Mouse (Mus musculus) R1 (cell line): ENCODE data around the gene Grxcr1.

Source experiments
- DNase-seq: peaks from one replicate; pipeline ENCODE4 v3.0.0-alpha.2; 2018; ENCODE audit warnings: low read depth, low spot score

The Grxcr1 gene

DNA sequence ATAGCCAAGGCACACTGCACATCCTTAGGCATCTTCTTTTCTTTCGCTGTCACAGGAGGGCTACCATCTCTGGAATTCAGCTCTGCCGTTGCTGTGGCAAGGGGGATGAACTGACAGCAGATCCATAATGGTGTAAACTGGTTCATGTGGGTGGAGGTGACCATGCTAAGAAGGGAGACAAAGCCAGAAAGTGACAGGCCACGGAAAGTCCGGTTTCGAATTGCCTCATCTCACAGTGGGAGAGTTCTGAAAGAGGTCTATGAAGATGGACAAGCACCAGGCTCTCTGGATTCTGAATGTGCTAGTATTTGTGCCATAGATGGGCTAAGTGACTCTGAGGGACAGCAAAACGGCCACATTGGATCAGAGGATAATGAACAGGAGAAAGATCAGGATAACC is at the start of gene Grxcr1:
Gene Grxcr1 (plus strand): TSS at position 92 of the 400 bp plus-strand sequence.
- DNase-seq: no peak

DNA sequence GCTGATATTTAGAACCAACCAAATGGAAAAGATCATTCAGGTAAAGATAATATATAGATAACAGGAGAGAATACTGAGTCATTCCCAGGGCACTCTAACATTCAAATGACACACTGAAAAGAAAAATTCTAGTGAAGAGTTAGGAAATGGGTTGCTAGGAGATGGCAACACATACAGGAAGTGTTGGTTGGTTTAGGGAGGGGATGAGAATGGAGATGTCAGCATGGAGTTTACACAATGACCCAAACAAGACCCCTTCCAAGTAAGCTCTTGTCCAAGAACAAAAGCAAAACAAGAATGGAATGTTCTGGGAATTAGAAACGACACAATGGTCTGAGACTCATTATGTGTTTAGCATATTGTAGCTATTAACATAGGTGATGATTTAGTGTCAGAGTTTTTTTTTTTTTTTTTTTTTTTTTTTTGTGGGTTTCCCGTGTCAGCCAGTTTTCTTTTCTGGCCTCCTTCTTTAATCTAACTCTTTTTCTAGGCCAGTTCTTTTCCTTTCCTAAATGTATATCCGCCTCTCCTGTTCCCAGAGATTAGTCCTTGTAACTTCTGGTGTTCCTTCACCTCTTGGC is 49.6 kb upstream of the Grxcr1 start:
- peak; percentile 56 for DNase-seq

DNA sequence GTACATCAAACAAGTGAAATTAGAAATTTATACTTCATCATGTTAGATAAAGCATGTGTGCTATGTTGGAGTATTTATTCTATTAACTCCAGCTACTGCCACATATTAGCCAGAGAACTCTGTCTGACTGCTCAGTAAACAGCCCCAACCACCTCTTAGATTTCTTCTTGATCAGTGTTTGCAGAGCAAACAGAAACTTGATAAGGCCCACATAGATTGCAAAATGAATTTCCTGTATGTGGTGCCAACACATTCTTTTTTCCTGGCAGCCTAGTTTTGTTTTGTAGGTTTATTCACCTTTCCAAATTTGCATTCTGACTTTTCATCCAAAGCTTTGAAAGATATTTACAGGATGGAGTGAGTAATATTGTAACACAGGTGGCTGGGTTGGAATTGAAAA is 41.2 kb upstream of the Grxcr1 start:
- no peak for DNase-seq

DNA sequence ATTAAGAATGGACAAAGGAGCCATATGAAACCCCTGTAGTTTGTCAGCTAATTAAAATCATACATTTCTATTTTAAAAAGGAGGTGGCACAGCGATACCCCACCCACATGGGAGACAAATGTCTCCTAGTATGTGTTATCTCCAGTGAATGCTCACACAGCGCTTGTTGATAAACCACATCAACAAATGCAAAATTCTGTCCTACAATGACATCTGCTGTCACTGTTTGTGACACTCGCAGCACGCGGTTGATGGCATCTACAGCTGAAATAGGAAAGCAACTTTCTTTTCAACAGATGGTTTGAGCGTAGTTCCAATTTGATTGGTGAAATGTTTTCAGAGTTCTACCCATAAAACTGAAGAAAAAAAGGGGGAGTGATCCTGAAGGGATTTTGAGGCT is 29.0 kb upstream of the Grxcr1 start:
- DNase-seq: no peak

DNA sequence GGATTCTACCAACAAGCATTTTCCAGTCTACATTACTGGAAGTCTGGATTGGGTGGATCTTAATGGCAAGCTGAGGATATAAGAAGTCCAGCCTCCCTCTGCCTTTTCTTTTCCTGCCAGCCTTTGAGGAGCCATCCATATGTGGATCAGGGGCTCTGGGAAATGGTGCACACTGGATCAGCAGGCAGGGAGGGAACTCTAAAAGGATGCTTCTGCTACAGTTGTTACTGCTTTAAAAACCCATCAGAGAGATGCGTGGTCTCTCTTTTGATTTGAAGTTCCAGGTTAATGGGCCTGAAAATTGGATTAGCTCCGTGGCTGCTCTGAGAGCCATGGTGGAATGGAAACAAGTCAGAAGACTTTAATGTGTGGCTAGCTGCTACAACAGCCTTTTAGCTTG is 27.7 kb upstream of the Grxcr1 start:
- no peak for DNase-seq

DNA sequence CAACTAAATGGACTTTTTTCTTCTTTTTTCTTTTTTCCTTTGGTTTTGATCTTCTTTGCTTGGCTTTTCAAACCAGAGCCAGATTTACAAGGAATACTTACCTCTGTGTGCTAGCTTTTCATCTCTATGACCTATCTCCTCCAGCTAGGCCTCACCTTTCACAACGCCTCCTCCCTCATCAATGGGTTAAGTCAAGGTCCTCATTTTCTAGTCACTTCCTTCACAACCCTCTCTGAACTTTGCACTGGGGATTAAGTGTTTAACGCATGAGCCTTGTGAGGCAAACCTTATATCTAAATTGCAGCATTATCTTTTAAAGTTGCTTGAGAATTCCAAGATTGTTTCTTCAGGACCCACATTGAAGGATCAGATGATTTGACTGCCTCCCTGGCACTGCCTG is 27.2 kb upstream of the Grxcr1 start:
- DNase-seq: no peak

DNA sequence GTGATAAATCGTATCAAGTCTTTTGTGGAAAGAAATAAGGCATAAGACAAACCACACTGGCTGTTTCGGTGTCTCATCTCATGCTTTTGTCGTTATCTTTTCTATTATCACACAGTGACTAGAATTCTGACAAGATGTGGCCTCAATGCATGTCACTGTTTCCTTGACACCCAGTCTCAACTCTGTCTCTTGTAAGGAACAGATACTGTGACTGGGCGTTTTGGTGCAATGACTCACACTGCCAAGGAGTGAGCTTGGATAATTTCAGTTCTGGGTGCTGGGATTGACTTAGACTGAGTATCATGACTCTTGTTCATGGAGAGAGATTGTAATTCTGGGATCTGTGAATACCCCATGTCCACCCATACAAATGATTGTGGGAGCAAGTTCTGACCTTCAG is 24.6 kb upstream of the Grxcr1 start:
- DNase-seq: no peak

DNA sequence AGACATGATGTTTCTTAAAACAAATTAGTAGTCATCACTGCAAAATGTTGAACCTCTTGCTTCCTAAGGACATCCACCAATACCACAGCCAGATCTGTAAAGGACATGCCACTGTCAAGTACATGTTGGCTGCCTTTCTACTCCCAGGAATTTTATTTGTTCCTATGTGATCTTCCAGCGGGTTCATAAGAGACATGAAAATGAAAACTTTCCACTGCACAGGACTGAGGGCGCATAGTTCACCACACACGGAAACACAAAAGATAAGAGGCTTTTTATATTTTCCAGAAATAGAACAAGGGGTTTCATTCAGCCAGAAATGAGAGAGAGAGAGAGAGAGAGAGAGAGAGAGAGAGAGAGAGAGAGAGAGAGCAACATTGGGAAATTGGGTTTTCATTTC is 20.1 kb upstream of the Grxcr1 start:
- no peak for DNase-seq

DNA sequence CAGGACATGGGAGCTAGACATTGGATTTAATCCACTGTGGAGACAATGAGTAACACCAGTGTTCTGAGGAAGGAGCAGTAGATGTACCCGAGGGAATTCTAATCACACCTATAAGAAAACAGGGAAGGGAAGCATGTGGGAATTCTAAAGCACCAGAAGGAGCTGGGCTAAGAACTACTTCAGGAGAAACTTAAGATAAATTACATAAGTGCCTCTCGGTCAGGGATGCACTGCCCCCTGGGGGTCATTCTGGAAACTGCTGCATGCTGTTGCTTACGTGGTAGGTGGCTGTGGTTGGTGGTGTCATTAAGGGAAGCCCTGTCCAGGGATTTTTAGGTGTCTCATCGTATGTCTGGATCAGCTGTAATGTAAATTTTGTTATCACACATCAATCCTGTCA is 19.0 kb upstream of the Grxcr1 start:
- peak; percentile 63 for DNase-seq

DNA sequence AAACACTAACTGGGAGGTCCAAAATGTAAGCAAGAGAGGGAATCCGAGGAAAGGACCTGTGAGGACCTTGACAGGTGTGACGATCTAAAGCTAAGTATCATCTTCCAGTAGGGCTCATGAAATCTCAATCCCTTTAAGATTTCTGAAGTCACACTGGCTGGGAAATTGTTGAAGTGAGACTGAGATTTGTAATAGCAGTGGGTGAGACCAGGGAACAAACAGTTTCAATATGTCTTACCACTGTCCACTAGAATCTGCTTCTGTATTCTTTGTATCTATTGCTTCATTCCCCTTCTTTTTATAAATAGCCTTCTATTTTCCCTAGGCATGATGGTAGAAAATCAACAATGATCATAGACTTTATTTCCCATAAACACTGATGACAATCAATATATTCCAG is 10.8 kb upstream of the Grxcr1 start:
- DNase-seq: no peak

DNA sequence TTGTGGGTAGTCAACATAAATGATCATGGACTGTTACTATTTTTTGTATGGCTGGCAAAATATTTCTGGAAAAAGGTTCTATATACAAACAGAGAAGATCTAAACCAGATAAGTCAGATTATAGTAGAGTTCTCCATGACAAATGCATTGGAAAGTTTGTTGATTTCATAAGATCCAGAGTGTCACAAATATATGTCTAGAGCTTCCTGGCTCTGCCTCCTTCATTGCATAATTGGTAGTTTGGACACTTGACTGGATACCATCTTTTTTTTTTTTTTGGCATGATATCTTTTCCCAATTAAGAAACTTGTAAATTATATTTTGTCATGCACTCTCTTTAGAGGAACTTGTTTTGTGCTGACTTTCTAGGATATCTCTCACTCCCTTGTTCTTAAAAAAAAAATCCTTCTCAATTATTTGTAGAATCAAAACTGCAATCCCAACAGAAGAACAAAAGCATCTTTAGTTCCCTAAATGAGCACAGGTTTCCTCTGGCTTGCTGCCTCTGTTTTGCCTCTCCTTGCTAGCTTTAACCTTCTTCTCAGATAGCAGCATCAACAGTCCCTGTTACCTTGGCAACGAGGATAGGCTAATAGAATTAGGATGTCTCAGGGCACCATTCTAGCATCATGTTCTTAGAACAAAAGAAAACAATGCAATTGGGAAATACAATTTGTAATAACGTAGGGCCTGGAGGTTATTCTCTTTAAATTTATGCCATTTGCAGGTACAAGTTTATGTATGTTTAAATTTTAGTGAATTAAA is 4.8 kb upstream of the Grxcr1 start:
- DNase-seq: no peak

DNA sequence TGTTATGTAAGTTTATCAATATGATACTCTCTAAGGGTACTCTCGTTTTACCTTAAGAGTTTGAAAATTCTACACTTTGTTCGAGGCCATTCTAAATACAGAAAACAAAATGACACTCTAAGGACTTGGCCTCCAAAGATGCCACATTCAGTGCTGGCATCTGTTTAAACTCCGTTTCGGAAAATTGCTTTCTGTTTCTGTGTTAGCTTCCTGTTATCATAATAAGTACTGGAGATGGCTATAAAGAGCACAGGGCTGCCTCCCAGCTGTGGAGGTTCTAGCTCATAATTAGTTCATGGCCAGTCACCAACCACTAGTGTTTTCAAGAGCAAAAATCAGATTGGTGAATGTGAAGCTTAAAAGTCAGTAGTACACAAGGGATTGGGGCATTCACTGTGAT is 4.2 kb upstream of the Grxcr1 start:
- DNase-seq: no peak

DNA sequence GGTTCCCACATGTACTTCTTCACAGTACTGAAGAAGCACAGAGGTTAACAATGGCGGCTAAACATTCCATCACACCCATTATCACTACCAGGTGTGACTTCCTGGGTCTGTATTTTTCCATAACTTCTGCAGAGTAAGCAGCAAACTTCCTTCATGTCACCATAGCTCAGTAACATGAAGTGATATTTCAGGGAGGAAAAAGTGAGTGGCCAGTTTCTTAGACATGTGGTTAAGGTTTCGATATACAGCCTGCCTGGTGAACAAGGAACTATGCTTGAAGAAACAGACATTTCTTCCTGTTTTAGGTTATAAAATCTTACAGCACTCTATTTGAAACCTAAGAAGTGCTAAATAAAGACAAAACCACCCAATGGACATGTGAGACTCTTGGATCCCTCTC is 1.7 kb downstream of the Grxcr1 start:
- DNase-seq: no peak

DNA sequence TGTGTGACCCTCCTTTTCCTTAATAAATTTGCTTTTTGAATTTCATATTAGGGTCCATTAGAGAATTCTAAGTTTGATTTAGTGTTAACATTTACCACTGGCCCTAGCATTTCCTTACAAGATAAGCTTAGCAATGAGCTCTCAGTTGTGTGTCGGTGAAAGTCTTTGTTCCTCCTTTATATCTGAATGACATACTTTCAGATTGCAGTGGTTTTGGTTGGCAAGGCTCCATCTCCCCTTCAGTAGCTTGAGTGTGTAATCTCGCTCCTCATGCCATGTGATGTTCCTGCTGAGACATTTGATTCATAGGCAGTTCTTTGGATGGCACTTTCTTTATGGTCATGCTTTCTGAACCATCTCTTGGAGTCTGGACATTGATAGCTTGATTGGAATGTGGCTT is 7.4 kb downstream of the Grxcr1 start:
- no peak for DNase-seq

DNA sequence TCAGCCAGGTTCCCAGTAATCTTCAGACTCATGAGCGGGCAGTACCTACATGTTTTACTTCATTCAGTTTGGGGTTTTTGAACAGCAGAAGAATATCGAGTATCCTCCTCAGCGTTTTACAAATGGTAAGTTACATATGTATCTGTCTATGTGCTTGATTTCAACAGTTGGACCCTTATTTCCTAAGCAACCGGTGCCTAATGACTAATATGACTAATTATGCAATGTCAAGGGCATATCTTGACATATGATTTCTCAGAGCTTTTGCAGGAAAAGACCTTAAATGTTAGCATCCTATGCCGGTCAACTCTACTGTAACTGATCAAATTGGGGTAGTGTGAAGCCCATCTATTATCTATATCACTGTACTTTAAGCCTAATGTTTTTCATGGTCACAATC is 11.7 kb downstream of the Grxcr1 start:
- DNase-seq: no peak

DNA sequence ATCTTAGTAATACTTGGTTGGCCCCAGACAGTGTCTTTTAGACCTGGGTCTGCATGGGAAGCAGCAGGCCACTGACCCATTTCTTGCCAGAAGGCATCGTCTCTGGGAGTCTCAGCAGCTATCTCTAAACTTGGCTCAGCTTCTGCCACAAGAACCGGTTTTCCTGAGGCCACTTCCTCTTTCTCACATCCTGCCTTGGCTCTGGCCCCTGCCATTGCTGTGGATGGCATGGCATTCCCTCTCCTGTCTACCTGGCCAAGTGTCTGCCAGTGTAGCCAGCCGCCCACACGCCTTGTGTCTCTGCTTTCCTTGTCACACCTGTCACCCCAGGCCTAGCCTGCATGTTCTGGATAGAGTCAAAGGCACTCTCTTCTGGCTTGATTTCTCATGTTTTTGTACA is 17.1 kb downstream of the Grxcr1 start:
- no peak for DNase-seq

DNA sequence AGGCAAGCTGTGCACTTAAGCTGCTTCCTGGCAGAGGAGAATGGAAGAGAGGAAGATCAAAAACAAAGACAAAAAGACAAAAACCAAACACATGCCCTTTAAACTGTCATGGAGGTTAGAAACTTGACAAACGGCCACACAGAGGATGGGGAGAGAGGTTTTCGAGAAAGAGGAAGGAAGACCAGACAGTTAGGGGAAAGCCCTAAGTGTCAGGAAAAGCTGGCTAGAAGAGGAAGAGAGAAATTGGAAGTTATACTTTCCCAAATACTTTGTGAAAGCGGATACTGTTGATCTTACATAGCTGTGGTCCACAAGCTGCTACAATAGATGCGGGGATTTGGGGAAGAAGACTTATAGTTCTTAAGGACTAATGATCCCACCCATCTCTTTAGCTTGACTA is 17.9 kb downstream of the Grxcr1 start:
- no peak for DNase-seq

DNA sequence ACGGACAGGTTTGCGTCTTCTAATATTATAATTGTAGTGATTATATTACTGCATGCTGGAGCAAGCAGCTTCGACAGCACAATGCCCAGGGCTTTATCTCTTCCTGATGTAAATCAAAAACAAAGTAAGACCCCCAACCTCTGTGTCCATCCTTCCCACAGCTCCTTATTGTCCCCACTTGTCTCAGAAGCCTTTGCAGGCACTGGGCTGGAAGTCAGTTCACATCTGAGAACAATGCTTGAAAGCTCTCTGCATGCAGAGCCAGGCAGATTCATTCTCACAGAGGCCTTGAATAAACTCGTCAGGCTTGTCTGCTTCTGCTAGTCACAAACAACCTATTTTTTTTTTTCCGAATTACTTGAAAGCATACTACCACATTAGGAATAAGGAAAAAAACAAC is 19.5 kb downstream of the Grxcr1 start:
- DNase-seq: no peak

DNA sequence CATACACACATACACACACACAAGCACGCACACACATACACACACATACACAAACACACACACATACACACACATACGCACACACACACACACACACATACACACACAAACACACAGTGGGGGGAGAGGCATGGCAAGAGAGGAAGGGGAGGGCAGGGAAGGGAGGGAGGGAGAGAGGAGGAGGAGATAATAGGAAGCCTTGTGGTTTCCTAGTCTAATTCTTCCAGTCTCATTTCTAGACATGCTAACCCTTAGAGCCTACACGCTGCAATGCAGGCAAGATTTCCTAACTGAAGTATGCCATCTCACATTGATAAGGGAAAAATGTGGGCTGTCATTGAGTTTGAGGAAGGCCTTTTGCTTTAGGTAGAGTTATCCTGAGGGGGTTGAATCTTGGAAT is 25.9 kb downstream of the Grxcr1 start:
- DNase-seq: no peak

DNA sequence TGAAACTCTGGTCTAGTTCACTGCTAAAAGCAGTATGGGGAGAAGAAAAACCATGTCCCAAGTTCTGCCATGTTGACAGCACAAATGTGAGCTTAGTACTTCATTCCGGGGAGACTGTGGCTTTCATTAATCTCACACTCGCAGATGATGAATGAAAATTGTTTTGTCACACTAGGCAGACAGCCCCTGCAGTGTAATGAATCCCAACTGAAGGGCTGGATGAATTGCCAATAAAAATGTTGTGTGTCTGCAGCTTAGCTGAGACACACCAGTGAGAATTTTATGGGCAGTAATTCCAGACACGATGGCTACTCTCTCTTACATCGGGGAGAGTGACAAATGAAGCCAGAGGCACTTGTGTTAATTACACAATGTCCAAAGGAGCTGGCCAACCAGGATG is 37.1 kb downstream of the Grxcr1 start:
- DNase-seq: no peak

DNA sequence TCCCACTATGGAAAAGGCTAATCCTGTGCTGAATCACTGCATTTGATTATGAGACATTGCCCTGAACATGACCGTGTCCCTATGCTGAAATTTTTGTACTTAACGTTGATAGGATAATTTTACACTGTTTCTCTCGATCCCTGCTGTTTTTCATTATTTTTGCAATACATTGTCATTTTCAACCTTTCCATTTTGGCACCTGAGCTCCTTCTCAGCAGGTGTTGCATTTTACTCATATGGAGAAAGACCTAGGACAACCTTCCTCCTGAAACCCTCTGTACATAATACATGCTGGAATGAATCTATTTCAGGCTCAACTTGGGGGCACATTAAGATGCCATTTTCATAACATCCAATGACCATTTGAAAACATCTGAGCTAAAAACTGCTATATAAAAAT is 38.7 kb downstream of the Grxcr1 start:
- DNase-seq: no peak

DNA sequence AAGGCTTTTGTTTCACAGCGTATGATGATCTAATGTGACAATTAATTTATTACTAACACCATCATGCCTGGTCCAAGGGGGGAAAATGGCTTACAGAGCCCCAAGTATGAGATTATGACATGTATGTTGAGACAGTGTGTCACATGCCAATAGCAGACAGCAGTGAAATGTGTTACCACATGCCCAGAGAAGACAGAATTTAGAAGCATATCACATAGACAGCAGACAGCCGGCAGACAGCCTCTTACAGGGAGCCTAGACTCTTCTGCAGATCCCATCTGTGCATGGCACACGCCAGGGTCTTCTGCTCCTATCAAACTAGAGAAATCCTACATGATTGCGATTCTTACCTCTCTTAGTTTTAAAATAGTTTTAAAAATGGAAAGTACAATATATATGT is 40.2 kb downstream of the Grxcr1 start:
- no peak for DNase-seq

DNA sequence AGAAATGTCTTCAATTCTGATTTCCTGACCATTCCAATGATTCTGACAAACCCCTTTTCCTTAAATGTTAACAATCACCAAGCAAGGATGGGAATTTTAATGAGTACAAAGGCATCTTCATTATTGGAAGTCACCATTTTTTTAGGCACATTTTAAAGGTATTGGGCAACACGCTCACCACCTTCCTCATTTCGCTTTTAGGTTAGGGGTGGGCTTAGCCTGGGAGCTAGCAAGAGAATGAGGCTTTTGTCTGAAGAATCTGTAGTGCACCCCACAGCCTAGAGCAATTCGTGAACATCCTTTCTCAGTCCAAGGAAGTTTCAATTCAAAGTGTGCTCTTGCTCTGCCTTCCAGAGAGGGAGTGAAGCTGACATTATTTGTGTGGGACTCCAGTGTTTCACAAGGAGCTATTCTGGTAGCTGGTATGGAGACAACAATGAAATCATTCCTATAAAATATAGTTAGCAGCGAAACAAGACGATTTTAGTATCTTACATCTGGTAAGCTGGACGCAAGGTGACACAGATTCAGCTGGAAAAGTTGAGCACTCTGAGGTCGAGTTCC is 55.0 kb downstream of the Grxcr1 start:
- DNase-seq: no peak
